In genomic region chr8:92854673-92855072, GRCm38 (mm10) we compare ENCODE assay signal across 8 mouse cellular contexts. TPM values are rescaled to one million over a fixed set of nuclear protein-coding genes. Genes with fewer than 3 reads are reported as not detected.
DNase-seq lines count a peak whose midpoint lies in the region; ATAC-seq and TF ChIP-seq lines count a peak whose summit lies in the region.
"Had no signal": no experiment of that assay in that cellular context is flagged by ENCODE, and none has a peak within 500 bp of the region (broad histone marks: within the 10 kb centered on the region; RNA-seq: fewer than 3 reads in every experiment).

No protein-coding gene starts in this region.

- no peak for ATAC-seq in lung, postnatal 0 days
- peak; percentile 49 for ATAC-seq in granulocyte monocyte progenitor cell, adult 5-6 weeks (replicated peaks; ENCODE audit: poor library complexity, severe bottlenecking)
- no peak for ATAC-seq in liver, embryonic 12.5 days
- ATAC-seq in stomach, embryonic 14.5 days (ENCODE audit: insufficient number of reproducible peaks, insufficient read depth, low FRiP score, low read depth) = 0 out of 2 replicates have a peak, but pooled peaks have one; percentile 19

- 74% methylated on average over 3 of the region's 3 CpGs for WGBS in lung, postnatal 0 days
- 54% methylated on average over 3 of the region's 3 CpGs for WGBS in liver, embryonic 12.5 days (ENCODE audit: insufficient replicate concordance)
- 84% methylated on average over 3 of the region's 3 CpGs for WGBS in stomach, embryonic 14.5 days

- DNase-seq in lung, postnatal 0 days (ENCODE audit: low spot score) = peak; percentile 27
- no peak for DNase-seq in lung, adult 18-20 months
- DNase-seq in Muller cell, postnatal 12 days (ENCODE audit: inconsistent ontology term) = no peak
- DNase-seq in spleen, adult 18-20 months = no peak

- TF ChIP-seq EP300 in lung, postnatal 0 days (IDR thresholded peaks at IDR 0.05) = no peak

- no peaks in the 10 kb centered on the region for H3K27me3 ChIP-seq in lung, postnatal 0 days (replicated peaks; ENCODE audit: insufficient read depth, low read length)
- peaks cover 35% of the 10 kb centered on the region for H3K27me3 ChIP-seq in liver, embryonic 12.5 days (replicated peaks)
- no peaks in the 10 kb centered on the region for H3K27me3 ChIP-seq in stomach, embryonic 14.5 days (ENCODE audit: control insufficient read depth, insufficient read depth, low read length)

- H3K4me2 ChIP-seq in lung, postnatal 0 days (replicated peaks; ENCODE audit: low read depth, low read length) = peak overlapping the region; percentile 60; the same call in 1 of the 2 replicates
- peak overlapping the region; percentile 75 for H3K4me2 ChIP-seq in liver, embryonic 12.5 days
- peak overlapping the region; percentile 82; the same call in 1 of the 2 replicates for H3K4me2 ChIP-seq in stomach, embryonic 14.5 days (replicated peaks; ENCODE audit: low read depth, low read length)

- no peak overlapping the region for H3K4me3 ChIP-seq in lung, postnatal 0 days (ENCODE audit: low read depth, low read length)
- no peak overlapping the region for H3K4me3 ChIP-seq in liver, embryonic 12.5 days
- no peak overlapping the region for H3K4me3 ChIP-seq in stomach, embryonic 14.5 days (ENCODE audit: low read depth, low read length)

- TF ChIP-seq CTCF in lung, postnatal 0 days (IDR thresholded peaks at IDR 0.05) = no peak

- H3K4me1 ChIP-seq in lung, postnatal 0 days (ENCODE audit: insufficient read depth, low read depth, low read length) = peaks cover 3% of the 10 kb centered on the region; the same call in 1 of the 2 replicates
- peaks cover 13% of the 10 kb centered on the region; the same call in 1 of the 2 replicates for H3K4me1 ChIP-seq in liver, embryonic 12.5 days
- peaks cover 18% of the 10 kb centered on the region for H3K4me1 ChIP-seq in stomach, embryonic 14.5 days (ENCODE audit: control insufficient read depth, insufficient read depth, low read length)

- no peak overlapping the region for H3K27ac ChIP-seq in lung, postnatal 0 days (ENCODE audit: low read length)
- no peak overlapping the region for H3K27ac ChIP-seq in liver, embryonic 12.5 days
- no peak overlapping the region for H3K27ac ChIP-seq in stomach, embryonic 14.5 days (ENCODE audit: low read length)

- H3K9ac ChIP-seq in lung, postnatal 0 days (replicated peaks; ENCODE audit: low read depth) = no peak overlapping the region
- no peak overlapping the region for H3K9ac ChIP-seq in liver, embryonic 12.5 days
- no peak overlapping the region for H3K9ac ChIP-seq in stomach, embryonic 14.5 days (replicated peaks; ENCODE audit: low read depth, low read length)

- no peaks in the 10 kb centered on the region for H3K36me3 ChIP-seq in lung, postnatal 0 days (ENCODE audit: insufficient read depth, low read length)
- no peaks in the 10 kb centered on the region for H3K36me3 ChIP-seq in liver, embryonic 12.5 days
- no peaks in the 10 kb centered on the region for H3K36me3 ChIP-seq in stomach, embryonic 14.5 days (ENCODE audit: control insufficient read depth, insufficient read depth, low read length)

- H3K9me3 ChIP-seq in lung, postnatal 0 days (ENCODE audit: low read length) = no peaks in the 10 kb centered on the region
- no peaks in the 10 kb centered on the region for H3K9me3 ChIP-seq in liver, embryonic 12.5 days (replicated peaks)
- no peaks in the 10 kb centered on the region for H3K9me3 ChIP-seq in stomach, embryonic 14.5 days (ENCODE audit: control insufficient read depth, low read depth, low read length)

RNA-seq across cellular contexts. Expression of gene Lpcat2, which starts 0.5 kb away (rescaled TPM):
- polyA plus RNA-seq in lung, postnatal 0 days (2015; fragmentation: Nextera tagmentation; extraction: Ambion mirVana) = 7.6 and 9.4 TPM in 2 replicates
- total RNA-seq in granulocyte monocyte progenitor cell, adult 5-6 weeks (2014; fragmentation: Nextera tagmentation) = 11.0 and 13.8 TPM in 2 replicates
- total RNA-seq in granulocyte monocyte progenitor cell, adult 5-6 weeks (2017) = 9.9 and 14.6 TPM in 2 replicates
- polyA plus RNA-seq in liver, embryonic 12.5 days (2016; fragmentation: Nextera tagmentation; extraction: Ambion mirVana) = 4.8 and 5.0 TPM in 2 replicates
- 12.6 and 15.8 TPM in 2 replicates for polyA plus RNA-seq in stomach, embryonic 14.5 days (2014; fragmentation: Nextera tagmentation; extraction: Ambion mirVana)

RNA-seq across cellular contexts. Expression of gene Mmp2, which starts 27.6 kb away (rescaled TPM):
- polyA plus RNA-seq in lung, postnatal 0 days (2015; fragmentation: Nextera tagmentation; extraction: Ambion mirVana) = 161 and 195 TPM in 2 replicates
- 2.7 TPM in 1 of 2 replicates, not detected in the other for total RNA-seq in granulocyte monocyte progenitor cell, adult 5-6 weeks (2014; fragmentation: Nextera tagmentation)
- total RNA-seq in granulocyte monocyte progenitor cell, adult 5-6 weeks (2017) = 0.36 and 0.39 TPM in 2 replicates
- 22.6 and 25.3 TPM in 2 replicates for polyA plus RNA-seq in liver, embryonic 12.5 days (2016; fragmentation: Nextera tagmentation; extraction: Ambion mirVana)
- polyA plus RNA-seq in stomach, embryonic 14.5 days (2014; fragmentation: Nextera tagmentation; extraction: Ambion mirVana) = 198 and 214 TPM in 2 replicates
- polyA plus RNA-seq: erythroblast, embryonic 14.5 days had no signal

RNA-seq across cellular contexts. Expression of gene Capns2, which starts 46.5 kb away (rescaled TPM):
- 0.13 TPM in 1 of 2 replicates, not detected in the other for polyA plus RNA-seq in lung, postnatal 0 days (2015; fragmentation: Nextera tagmentation; extraction: Ambion mirVana)
- 4.2 TPM in 1 of 2 replicates, not detected in the other for total RNA-seq in granulocyte monocyte progenitor cell, adult 5-6 weeks (2014; fragmentation: Nextera tagmentation)
- 0.98 and 1.7 TPM in 2 replicates for total RNA-seq in granulocyte monocyte progenitor cell, adult 5-6 weeks (2017)
- polyA plus RNA-seq in liver, embryonic 12.5 days (2016; fragmentation: Nextera tagmentation; extraction: Ambion mirVana) = not detected in 2 replicates
- polyA plus RNA-seq in stomach, embryonic 14.5 days (2014; fragmentation: Nextera tagmentation; extraction: Ambion mirVana) = 1.4 and 3.8 TPM in 2 replicates
- polyA plus RNA-seq: erythroblast, embryonic 14.5 days had no signal

Comparison
In these comparisons a context has a peak if more than half of its experiments do, and no peak if none do; other contexts are left out.
1. ATAC-seq: peak in granulocyte monocyte progenitor cell, adult 5-6 weeks (single experiment) and stomach, embryonic 14.5 days (single experiment); none in lung, postnatal 0 days (single experiment) and liver, embryonic 12.5 days (single experiment).
2. Peak in every context shown above with its lines, with median percentiles within 50 percentile points of each other: H3K4me2 ChIP-seq.